Mouse (Mus musculus) limb, embryonic 14.5 days (tissue): Measurements from ENCODE around the gene Dhrs7b. TPM values are rescaled to one million over a fixed set of nuclear protein-coding genes. Genes with fewer than 3 reads are reported as not detected.

Experiments
- ATAC-seq: fragments of 200-750 bp; cut with Nextera tagmentation; 2 replicates; pipeline ENCODE4 v1.8.0; 2017; ENCODE audit warnings: low read depth, moderate number of reproducible peaks, moderate TSS enrichment; ENCODE audit not compliant: low FRiP score
- DNase-seq: peaks from one replicate; pipeline ENCODE4 v3.0.0-alpha.2; 2015; ENCODE audit warnings: low spot score
- H3K27ac ChIP-seq: fragments of 300-500 bp; sonication (generic); replicated peaks from 2 replicates; pipeline ENCODE4 v1.5.1; 2014; ENCODE audit warnings: low read depth, mild to moderate bottlenecking, low read length, moderate library complexity, mixed read lengths
- H3K27me3 ChIP-seq: fragments of 300-500 bp; sonication (generic); 2 replicates; pipeline ENCODE4 v1.6.1; 2014; ENCODE audit warnings: low read length, mixed read lengths; ENCODE audit not compliant: control insufficient read depth, insufficient read depth
- H3K36me3 ChIP-seq: fragments of 300-500 bp; sonication (generic); 2 replicates; pipeline ENCODE4 v1.6.1; 2014; ENCODE audit warnings: mild to moderate bottlenecking, low read length, moderate library complexity, mixed read lengths; ENCODE audit not compliant: control insufficient read depth, insufficient read depth
- H3K4me1 ChIP-seq: fragments of 300-500 bp; sonication (generic); 2 replicates; pipeline ENCODE4 v1.6.1; 2014; ENCODE audit warnings: antibody characterized with exemption, low read length, mixed read lengths; ENCODE audit not compliant: control insufficient read depth, insufficient read depth
- H3K4me2 ChIP-seq: fragments of 300-500 bp; sonication (generic); replicated peaks from 2 replicates; pipeline ENCODE4 v1.6.1; 2014; ENCODE audit warnings: low read depth, mild to moderate bottlenecking, low read length, moderate library complexity; ENCODE audit not compliant: severe bottlenecking
- H3K4me3 ChIP-seq: fragments of 300-500 bp; sonication (generic); replicated peaks from 2 replicates; pipeline ENCODE4 v1.5.1; 2014; ENCODE audit warnings: low read length
- H3K9ac ChIP-seq: fragments of 300-500 bp; sonication (generic); 2 replicates; pipeline ENCODE4 v1.6.1; 2014; ENCODE audit warnings: mild to moderate bottlenecking, low read depth, low read length, moderate library complexity; ENCODE audit not compliant: severe bottlenecking
- H3K9me3 ChIP-seq: fragments of 300-500 bp; sonication (generic); 2 replicates; pipeline ENCODE4 v1.6.1; 2016; ENCODE audit warnings: low read length; ENCODE audit not compliant: control insufficient read depth
- POLR2A ChIP-seq: fragments of 200-500 bp; IDR thresholded peaks from 2 replicates; pipeline ENCODE4 v1.8.0; 2012; ENCODE audit warnings: inconsistent platforms, mild to moderate bottlenecking, moderate library complexity, borderline replicate concordance; ENCODE audit not compliant: insufficient read depth, insufficient read length; ENCODE audit errors: extremely low read depth
- WGBS: fragments of 180-500 bp; shearing (Covaris S2); extraction: QIAGEN DNeasy Blood & Tissue Kit; methylation state at CpG from one replicate; pipeline ENCODE4 v1.1.7; 2014; 5-methylcytosine and 5-hydroxymethylcytosine counted together
- polyA plus RNA-seq, 2 experiments: library from polyadenylated mRNA; depleted of rRNA in 1 of 2; stranded (reverse) in 1 of 2; unstranded in 1 of 2; fragments of >200 nt; fragmentation: Nextera tagmentation in 1 of 2; extraction: Ambion mirVana in 1 of 2; gene quantifications; 2 replicates each; pipeline versions ENCODE4 v1.2.1 to v1.2.3; 2012 to 2014

Gene Dhrs7b
- polyA plus RNA-seq, 2 experiments = 17.3 to 32.4 TPM

DNA sequence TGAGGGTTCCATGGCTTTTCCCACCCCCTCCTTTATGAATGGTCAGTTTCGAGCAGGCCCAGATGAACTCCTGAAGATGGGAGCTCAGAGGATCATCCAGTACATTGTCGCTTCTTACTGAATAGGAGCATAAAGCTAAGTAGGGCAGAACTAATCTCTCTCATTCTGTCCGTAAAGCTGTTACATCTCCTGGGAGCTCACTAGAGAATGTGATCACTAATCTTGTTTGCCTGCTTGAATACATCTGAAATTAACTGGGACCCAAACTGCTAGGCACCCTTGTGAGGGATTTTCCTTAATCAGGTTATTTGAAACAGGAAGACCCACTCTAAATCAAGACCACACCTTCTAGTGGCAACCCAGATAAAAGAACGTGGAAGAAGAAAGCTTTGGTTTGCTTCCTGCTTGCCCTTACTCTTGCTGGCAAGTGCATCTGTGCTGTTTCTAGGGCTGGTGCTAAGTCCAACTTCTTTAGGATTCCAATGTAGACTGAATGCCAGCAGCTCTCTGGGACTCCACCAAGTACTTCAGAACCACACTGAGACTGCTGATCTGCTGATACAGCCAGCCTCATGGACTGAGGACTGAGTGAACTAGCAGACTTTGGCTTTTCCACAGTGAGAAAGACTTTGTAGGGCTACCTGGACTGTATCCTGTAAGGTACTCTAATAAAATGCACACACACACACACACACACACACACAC lies 3.0 kb upstream of the Dhrs7b start:
- H3K9ac ChIP-seq = no peak overlapping the region
- DNase-seq (no peak), ATAC-seq (no peak)
- no peak overlapping the region for H3K4me2 ChIP-seq
- no peak overlapping the region for H3K4me3 ChIP-seq
- no peaks in the 10 kb centered on the region for H3K36me3 ChIP-seq
- H3K9me3 ChIP-seq = no peaks in the 10 kb centered on the region
- H3K27ac ChIP-seq = no peak overlapping the region
- no peak for TF ChIP-seq POLR2A
- 0 out of 2 replicates have a peak, but pooled peaks cover 5% of the 10 kb centered on the region for H3K4me1 ChIP-seq
- H3K27me3 ChIP-seq = no peaks in the 10 kb centered on the region
- 71% methylated on average over 4 of the region's 4 CpGs for WGBS

DNA sequence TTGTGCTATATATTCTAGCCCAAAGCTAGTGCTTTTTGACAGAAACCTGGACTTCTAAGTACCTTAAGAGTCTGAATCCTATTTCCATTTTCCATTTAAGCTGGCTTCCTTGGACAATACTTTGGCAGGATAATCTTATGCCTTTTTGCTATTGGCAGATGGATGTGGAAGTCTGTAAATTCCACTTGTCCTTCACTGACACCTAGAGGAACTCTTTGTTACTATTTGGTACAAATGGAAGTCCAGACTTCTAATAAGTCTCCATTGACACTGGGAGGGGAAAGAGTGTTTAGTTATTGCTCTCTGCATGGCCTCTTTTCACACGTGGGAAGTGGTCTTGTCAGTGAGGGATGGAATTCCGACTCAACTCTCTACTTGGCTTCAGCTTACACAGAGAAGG lies 1.5 kb upstream of the Dhrs7b start:
- no peak overlapping the region for H3K9ac ChIP-seq
- H3K9me3 ChIP-seq = no peaks in the 10 kb centered on the region
- 0 out of 2 replicates have a peak, but pooled peaks cover 5% of the 10 kb centered on the region for H3K4me1 ChIP-seq
- no peaks in the 10 kb centered on the region for H3K27me3 ChIP-seq
- no peak for ATAC-seq
- H3K27ac ChIP-seq = no peak overlapping the region
- 40% methylated on average over 2 of the region's 2 CpGs for WGBS
- no peak for TF ChIP-seq POLR2A
- DNase-seq = no peak
- H3K4me2 ChIP-seq = no peak overlapping the region
- no peak overlapping the region for H3K4me3 ChIP-seq
- no peaks in the 10 kb centered on the region for H3K36me3 ChIP-seq

DNA sequence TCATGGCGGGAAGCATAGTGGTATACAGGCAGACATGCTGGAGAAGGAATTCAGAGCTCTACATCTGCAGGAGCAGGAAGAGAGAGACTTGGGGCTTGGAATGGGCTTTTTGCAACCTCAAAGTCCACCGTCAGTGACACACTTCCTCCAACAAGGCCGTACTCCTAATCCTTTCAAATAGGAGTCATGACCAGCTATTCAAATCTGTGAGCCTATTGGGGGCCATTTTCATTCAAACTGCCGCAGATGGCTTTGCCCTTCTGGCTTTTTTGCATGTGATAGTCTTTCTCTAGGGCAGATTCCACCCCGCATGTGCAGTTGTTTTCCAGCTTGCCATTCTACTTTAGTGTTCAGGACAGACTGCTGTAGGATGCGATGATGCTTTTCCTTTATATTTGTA lies 6.5 kb downstream of the Dhrs7b start:
- Histone ChIP-seq H3K4me3 (no peak overlapping the region), H3K36me3 (no peaks in the 10 kb centered on the region), H3K4me1 (no peaks in the 10 kb centered on the region), H3K4me2 (no peak overlapping the region), H3K9ac (no peak overlapping the region), H3K27ac (no peak overlapping the region), H3K27me3 (no peaks in the 10 kb centered on the region), H3K9me3 (no peaks in the 10 kb centered on the region)
- no peak for DNase-seq
- no peak for TF ChIP-seq POLR2A
- WGBS = 95% methylated on average over 6 of the region's 6 CpGs
- no peak for ATAC-seq

DNA sequence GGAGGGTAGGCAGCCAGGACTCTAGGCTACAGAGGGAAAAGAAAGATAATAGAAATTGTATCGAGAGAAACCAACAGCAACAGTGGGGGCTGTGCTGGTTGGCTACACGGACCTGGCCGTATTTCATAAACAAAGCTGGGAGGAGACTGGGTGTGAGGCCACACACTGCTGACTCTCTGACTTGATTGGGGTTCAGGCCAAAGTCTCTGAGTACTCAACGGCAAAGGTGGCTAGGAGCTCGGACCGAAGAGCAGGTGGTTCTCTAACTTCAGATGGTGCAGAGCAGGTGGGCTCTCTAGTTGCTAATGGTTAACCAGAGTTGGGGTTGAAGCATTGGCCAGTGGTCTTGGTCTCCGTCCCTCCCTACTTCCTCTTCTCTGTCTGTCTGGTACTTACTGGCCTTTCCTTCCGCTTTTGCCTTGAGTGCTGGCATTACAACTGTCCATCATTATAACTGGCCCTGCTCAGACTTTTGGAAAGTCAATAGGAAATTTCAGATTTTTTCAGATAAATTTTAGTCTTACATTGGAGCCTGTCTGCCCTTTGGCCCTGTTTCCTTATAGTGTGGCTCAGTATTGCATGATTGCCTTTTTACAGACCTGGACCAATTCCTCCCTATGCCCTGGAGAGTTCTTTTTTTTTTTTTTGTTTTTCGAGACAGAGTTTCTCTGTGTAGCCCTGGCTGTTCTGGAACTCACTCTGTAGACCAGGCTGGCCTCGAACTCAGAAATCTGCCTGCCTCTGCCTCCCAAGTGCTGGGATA lies 7.4 kb downstream of the Dhrs7b start:
- no peaks in the 10 kb centered on the region for H3K4me1 ChIP-seq

DNA sequence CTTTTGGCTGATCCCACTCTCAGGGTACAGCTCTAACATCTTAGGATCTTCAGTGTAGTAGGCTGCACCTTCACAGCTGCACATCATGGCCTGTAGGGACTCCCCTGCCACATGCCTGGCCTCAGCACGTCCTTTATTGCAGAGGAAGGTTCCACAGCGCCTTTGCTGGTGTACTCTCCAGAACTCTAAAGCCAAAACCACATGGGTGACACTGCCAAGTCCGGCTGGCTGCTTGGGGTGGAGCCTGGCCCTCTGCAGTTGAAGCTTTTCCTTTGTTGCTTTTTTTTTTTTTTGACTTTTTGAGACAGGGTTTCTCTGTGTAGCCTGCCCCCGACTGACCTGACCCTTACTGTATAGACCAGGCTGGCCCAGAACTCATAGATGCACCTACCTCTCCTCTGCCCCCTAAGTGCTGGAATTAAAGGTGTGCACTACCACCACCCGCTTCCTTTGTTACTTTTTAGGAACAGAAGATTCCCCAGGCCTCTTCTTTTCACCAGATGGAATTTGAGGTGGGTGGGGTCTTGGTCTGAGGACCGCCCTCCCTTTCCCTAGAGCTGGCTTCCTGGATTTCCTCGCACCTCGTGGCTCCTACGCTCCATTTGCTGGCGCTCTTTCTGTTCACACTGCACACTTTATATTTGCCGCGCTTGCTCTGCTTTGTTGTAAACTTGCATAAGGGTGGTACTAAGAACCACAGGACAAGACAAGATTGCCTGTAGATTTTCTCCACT lies 11.2 kb downstream of the Dhrs7b start:
- ATAC-seq (no peak), DNase-seq (no peak)

More for the DNA sequence above, 7.4 kb downstream of the Dhrs7b start:
- ATAC-seq = no peak
- H3K4me2 ChIP-seq = no peak overlapping the region
- H3K27me3 ChIP-seq = no peaks in the 10 kb centered on the region
- no peak for DNase-seq
- TF ChIP-seq POLR2A = no peak
- no peak overlapping the region for H3K9ac ChIP-seq
- no peaks in the 10 kb centered on the region for H3K9me3 ChIP-seq
- H3K36me3 ChIP-seq = no peaks in the 10 kb centered on the region
- 91% methylated on average over 10 of the region's 10 CpGs for WGBS
- no peak overlapping the region for H3K27ac ChIP-seq
- no peak overlapping the region for H3K4me3 ChIP-seq

More for the DNA sequence above, 11.2 kb downstream of the Dhrs7b start:
- Histone ChIP-seq H3K4me2 (no peak overlapping the region), H3K4me1 (no peaks in the 10 kb centered on the region), H3K9me3 (no peaks in the 10 kb centered on the region), H3K4me3 (no peak overlapping the region), H3K9ac (no peak overlapping the region), H3K36me3 (peaks cover 10% of the 10 kb centered on the region), H3K27me3 (no peaks in the 10 kb centered on the region), H3K27ac (no peak overlapping the region)
- no peak for TF ChIP-seq POLR2A
- whole genome bisulfite sequencing = 77% methylated on average over 12 of the region's 12 CpGs
